Mouse (Mus musculus) heart, adult 11 months (tissue): ENCODE results near the gene Lmtk2.
A peak's percentile ranks its signal among the peaks of the same experiment; 100 is the strongest.

ENCODE experiments used
- DNase-seq: peaks from one replicate; pipeline ENCODE4 v3.0.0; 2022

Gene Lmtk2

DNA sequence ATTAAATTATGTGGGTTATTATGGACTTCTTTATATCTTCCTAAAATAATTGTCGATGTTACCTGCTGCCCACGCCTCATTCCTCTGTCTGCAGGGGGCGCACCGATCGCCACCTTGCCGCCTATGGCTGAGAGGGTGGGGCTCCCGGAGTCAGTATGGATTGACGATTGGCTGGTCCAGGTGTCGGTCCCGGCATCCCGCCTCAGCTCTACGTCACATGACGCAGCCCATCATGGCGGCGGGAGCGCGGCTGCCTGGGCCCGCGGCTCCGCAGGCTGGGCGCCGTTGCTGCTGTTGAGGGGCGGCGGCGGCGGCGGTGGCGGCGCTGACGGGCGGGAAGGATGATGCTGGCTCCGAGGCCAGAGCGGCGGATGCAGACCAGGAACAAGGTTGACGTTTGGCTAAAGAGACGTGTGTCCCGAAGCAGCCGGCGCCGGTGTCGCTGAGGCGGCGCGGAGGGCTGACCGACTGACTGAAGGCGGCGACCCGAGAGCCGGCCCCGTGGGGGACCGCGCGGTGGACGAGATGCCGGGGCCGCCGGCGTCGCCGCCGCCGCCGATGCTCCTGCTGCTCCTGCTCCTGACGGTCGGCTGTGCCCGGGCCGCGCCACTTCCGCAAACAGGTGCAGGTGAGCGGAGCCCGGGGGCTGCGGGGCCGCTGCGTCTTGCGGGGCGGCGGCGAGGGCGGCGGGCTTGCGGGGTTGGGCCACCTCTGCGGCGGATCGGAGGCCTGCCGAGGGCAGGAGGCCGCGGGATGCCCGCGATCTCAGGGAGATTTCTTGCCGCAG, at the start of gene Lmtk2:
Gene Lmtk2, plus strand, starts transcription at position 288 of the 787 bp plus-strand sequence.
- peak; percentile 100 for DNase-seq

DNA sequence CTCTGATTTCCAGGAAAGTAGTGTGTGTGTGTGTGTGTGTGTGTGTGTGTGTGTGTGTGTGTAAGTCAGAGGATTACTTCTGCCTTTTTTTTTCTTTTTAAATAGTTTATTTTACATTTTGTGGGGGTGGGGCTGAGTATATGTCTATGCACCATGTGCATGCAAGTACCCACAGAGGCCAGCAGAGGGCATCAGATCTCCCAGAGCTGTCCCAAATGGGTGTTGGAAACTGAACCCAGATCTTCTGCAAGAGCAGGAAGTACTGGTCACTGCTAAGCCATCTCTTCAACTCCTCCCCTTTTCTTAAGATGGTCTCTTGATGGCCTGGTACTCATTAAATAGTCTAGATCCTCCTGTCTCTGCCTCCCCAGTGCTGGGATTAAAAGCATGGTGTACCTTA, 49.0 kb upstream of the Lmtk2 start:
- DNase-seq = no peak

DNA sequence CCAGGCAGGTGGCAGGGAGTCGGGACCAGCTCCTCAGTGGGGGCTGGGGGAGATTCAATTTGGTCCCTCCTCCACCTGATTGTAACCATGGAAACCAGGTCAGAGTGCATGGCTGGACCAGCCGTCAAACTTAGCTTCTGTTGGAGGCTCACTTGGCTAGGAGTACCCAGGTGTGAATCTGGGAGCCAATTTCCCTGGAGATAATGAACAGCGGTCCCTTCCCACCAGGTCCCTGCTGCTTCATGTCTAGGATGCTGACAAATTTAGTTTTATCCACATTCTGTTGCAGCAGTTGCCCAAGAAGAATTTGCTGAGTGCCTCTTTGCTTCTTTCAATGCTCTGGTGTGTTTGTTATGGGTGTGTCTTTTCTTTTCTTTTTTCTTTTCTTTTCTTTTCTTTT, 46.8 kb upstream of the Lmtk2 start:
- no peak for DNase-seq

DNA sequence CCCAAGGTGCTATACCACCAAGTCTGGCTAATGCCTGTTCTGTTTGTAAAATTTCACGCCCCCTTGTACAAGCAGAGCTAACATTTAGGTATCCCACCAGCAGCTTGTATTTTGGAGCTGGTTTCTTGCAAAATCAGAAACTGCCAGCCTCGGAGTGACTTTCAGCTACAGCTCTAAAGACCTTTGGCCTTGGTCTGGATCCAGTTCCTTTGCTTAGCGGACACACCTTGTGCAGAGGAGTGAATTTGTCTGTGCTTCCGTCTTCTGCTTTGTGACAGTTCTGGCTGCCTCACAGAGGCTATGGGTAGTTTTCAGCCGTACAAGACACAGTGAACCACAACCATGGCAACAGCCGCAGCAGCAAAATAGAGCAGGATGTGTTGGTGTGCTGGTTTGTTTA, 45.9 kb upstream of the Lmtk2 start:
- no peak for DNase-seq

DNA sequence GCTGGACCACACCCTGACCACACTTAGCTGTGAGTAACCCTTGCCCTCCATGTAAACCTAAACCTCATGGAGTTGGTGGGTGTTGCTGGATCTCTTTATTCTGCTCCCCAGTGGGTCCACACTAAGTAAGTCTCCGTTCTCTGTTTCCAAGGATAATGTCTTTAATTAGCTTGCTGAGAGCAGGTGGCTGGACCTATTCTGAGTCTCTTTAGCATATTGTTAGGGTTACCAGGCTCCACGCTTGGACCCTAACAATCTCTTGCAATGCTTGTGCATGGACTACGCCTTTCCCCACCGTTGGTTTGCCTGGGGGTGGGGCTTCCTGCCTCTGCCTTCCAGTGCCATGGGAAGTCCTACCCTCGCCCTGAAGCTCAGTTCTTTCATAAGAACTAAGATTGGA, 36.1 kb upstream of the Lmtk2 start:
- DNase-seq = no peak

DNA sequence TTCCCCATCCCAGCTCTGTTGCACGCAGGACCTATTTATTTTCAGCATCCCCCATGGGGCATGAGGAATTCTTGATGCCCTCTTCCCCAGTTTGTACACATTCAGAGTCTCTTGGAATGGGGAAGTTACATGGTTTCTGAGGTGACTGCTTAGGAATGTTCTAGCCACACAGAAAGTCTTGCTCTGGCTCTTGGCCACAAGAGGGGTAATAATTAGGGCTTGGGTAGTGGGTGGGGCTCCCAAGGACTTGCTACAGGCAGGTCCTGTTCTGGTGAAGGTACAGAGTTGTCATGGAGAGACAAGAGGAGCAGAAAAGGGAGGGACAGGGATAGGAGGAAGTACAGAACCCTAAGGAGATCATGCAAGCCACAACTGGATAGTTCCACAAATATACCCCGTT, 34.2 kb upstream of the Lmtk2 start:
- DNase-seq = no peak

DNA sequence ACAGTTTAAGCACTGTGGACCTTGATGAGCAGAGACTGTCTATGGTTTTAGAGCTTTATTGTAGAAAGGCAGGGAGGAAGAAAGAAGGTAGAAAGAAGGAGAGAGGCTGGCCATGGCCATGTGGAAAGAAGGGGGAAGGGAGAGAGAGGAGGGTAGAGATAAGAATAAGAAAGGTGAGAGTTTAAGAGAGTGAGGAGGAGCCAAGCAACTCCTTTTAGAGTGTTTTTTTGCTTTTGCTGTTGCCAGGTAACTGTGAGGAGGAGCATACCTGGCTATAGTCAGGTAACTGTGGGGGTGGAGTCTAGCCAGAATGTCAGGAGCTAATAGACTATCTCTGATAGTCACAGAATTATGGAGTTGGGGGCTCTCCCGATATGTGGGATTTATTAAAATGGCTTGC, 30.2 kb upstream of the Lmtk2 start:
- no peak for DNase-seq

DNA sequence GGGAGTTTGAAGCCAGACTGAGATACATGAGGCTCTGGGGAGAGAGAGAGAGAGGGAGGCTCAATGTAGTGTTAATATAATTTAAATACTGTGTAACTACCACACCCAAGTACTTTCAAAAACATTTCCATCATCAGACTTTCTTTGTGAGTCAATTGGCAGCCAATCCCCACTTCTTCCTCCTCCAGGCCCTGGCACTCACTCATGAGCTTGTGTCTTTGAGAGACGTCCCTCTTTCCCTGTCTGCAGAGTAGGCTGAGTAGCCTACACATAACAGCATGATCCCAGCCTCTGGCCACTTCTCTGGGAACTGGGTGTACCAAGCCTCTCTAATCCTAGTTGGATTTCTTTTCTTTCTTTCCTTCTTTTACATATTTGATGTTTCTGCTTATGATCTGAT, 29.0 kb upstream of the Lmtk2 start:
- no peak for DNase-seq

DNA sequence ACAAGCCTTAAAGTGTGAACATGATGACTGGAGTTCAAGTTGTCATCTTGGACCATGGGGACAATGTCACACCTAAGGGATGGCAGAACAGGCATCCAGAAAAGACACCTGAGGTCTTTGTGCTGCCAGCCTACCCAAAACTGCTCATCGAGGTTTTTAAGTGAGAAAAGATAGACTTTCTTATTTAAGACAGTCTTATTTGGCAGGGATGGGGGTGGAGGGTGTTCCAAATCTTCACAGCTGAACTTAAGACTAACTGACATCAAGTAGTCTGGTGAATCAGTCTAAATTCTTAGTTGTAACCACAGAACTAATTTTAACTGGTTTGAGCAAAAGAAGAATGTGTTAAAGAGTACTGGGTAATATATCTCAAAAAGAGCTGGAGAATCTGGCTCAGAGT, 22.7 kb upstream of the Lmtk2 start:
- DNase-seq = no peak

DNA sequence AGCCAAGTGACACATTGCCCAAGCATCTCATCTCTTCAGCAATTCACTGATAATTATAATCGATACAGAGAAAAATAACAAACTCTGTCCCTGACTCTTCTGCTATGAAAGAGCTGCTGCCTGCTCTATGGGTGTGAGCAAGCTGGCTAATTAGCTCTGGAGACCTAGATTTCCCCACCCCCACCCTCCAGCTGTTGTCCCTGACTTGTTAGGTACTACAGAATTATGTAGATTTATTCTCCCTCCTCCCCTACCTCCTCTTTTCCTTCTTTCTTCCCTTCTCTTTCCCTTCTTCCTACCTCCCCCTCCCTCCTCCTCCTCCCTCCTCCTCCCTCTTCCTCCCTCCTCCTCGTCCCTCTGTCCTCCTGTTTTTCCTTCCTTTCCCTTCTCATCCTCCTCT, 19.4 kb upstream of the Lmtk2 start:
- no peak for DNase-seq

DNA sequence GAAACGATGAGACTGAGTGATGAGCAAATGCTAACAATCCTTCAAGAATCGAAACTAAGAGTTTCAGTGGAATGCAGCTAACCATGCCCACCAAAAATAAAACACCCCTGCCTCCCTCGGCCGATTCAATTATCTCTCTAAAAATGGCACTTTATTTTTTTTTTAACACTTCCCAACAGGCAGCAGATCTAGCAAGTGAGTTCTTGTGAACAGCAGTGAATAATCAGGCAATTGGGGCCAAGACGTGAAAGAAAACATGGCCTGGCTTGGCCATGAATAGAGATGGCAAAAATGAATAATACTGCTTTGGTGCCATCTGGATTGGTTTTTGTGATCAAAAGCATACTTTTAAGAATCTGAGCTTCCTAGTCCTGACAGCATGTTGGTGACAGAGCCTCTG, 18.2 kb upstream of the Lmtk2 start:
- no peak for DNase-seq

DNA sequence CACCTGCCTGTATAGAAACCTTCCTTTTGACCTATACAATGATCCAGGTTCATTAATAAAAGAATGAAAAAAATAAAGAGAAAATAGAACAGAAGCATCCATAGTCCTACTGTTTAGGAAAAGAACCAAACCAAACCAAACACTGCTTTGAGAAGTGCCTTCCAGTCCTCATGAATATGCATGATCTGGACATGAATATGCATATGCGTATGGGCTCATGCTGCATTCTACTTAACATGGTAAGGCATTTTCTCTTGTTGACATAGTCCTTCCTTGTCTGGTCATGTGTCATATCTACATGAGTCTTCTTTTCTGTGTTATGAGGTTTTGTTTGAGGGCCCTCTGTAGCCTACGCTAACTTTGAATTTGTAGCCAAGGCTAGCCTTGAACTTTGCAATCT, 16.7 kb upstream of the Lmtk2 start:
- no peak for DNase-seq

DNA sequence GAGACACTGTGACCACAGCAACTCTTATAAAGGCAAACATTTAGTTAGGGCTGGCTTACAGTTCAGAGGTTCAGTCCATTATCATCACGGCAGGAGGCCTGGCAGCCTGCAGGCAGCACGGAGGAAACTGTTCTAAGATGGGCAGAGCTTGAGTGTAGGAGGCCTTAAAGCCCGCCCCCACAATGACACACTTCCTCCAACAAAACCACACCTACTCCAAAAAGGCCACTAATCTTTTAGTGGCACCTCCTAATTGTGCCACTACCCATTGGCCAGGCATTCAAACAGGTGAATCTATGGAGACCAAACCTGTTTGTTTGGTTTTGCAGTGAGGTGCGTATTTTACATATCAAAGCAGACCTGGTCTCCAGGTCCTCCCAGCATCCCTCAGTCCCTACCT, 16.0 kb upstream of the Lmtk2 start:
- no peak for DNase-seq

DNA sequence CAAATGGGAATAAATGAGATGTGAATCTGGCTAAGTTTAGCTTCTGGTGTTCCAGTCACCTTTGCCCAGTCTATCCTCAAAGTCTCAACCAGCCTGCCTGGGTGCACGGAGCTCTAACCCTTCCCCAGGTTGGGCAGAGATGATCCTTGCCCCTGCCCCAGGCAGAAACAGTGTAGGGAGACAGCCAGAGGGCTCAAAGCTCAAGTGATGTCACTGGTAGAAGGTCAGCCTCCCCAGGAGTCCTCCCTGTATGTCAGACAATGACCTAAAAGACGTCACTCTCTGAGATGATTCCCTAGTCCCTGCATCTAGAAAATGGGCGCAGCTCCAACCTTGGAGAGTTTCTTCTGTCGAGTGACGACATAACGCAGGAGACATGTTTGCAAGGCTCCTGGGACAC, 14.5 kb upstream of the Lmtk2 start:
- no peak for DNase-seq

DNA sequence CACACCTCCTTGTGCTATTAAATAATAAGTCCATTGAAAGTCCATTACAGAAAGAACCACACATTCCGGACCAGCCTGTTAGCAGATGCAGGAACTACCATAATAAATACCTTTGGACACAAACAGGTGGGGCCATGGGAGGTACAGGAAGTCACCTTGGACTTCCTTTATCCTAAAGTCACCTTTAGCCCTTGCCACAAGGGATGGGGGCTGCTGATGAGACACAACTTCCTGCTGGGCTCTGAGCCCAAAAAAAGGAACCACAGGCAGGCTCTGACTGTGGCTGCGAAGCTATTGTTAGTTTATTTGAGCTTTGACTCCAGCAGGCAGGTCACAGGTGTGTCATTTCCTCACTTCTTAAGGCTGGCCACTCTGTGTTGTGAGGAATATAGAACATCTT, 13.7 kb upstream of the Lmtk2 start:
- no peak for DNase-seq

DNA sequence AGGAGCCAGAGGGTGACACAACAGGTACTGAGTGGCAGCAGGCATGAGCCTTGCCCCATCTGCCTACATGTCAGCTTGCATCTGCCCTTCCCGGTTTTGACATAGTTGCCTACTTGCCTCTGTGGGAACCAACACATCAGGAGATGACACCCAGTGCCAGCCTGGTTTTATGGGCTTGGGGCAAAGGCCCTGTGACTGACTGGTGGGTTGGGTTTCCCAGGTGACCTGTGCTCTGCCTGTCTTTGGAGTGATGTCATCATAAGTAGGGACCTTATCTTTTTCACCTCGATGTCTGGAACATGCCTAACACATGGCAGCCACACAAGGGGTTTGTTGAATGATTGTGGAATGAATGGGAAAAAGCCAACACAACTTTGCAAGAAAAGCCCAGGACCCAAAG, 11.9 kb upstream of the Lmtk2 start:
- no peak for DNase-seq

DNA sequence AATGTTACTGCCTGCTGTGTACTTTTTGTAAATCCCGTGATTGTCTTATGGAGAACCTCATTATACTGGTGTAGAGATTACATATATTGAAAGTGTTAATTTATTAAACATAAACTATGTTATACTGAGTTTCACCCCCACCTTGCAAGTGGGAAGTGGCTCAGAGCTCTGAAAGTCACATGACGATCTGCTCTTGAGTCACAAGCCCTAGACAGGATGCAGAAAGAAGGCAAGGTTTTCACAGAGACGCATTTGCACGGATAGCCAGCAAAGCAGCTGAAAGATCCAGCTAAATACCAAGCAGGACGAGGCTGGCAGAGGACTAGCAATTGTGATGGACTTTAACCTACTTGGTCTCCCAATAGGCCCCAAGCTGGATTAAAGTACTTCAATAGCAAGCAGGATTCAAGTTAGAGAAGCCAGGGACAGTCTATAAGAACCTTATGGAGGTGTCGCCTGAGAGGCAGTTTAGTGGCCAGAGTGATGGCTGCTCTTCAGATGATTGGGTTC, 4.7 kb upstream of the Lmtk2 start:
- no peak for DNase-seq

DNA sequence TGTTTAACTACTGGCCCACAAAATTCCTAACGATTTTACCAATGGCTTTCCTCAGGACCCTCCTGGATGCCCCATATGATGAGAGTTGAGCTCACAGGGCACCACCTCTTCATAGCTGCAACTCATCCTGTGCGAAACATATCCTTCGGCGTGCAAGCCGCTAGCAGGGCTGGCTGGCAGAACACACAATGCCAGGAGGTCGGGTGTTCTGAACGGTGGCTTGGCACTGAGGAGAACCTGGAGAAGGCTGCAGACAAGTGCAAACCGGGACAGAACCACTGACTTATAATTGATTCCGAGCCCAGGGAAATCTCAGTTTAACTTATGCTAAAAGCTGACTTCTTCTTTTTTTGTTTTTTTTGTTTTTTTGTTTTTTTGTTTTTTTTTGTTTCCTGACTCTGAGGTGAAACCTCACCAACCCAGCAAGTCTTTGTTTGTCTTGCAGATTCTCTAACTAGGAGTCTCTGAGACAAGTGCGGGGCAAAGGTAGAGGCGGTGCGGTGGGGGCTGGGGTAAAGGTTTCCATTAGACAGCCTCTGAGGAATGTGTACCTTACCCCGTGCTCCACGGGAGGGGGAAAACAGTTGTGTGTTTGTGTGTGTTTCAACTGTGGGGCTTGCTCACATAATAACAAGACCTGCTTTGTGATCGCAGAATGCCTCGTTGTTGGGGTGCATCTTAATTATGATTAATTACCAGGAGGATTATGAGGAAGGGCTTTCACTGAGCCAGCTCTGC, 2.2 kb upstream of the Lmtk2 start:
- no peak for DNase-seq

DNA sequence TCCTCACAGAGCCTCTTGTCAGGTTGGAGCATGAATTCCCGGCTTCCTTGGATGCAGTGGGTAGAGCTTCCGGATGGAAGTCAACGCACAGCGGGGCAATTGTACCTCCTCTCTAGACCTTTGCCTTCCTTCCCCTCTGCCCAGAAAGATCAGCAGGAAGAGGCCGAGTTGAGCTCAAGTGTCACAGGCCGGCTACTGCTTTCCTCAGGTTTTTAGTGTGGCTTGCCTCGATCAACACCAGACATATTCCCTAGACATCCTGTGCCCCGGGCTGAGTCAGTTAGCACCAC, 1.7 kb upstream of the Lmtk2 start:
- DNase-seq = no peak

DNA sequence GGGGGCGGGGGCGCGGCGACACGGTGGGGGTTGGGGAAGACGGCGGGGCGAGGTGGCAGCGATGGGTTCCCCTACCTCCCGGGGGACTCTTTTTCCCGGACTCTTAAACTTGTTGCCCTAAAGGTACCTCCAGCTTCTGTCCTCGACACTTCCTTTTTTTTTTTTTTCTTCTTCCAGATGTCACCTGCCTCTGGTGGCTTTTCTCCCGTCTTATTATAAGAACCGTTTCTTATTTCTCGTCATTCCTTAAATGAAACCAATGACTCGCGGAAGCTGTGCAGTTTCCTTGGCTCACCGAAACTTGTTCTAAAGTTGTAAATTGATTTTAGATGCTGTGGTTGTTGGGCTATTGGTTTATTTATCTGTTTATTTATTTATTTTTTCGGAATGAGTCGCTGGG, 712 bp downstream of the Lmtk2 start:
- DNase-seq = no peak

DNA sequence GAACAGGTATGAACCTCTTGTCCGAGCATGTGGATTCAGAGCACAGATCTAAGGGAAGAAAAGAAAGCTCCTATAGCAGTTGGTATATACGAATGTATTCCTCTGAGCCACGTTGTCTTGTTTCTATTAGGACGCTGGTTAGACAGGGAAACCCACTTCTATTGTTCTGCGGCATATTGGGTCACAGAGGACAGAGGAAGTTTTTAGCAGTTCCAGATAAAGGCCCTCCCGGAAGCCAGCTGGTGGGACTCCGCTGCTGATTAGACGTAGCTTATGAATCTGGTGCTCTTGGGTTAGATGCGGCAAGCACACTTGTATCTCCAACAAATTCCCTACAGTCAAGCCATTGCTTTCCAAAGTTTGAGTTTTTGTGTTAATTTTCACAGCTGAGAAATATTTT, 4.8 kb downstream of the Lmtk2 start:
- peak; percentile 93 for DNase-seq

DNA sequence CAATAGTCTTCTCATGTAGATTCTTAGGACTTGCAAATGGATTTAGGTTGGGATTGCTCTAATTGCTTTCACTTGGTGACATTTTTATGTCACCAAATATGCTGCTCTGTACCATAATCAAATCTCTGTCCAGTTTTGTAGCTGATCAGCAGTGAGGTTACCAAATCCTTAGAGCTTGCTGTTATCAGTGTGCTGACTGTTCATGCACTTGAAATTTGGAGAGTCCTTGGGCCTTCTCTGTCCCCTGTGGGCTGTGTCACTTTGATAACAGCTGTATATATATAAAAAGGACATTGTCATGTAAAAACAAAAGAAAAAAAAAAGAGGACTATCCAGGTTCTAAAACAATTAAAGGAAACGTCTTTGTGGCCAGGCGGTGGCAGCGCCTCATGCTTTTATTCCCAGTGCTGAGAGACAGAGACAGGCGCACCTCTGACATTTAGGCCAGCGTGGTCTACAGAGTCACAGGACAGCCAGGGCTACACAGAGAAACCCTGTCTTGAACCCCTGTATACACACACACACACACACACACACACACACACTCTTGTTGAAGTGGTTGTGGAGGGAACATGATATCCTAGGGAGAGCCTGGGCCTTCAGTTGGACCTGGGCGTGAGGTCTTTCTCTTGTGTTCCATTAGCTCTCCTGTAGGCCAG, 5.4 kb downstream of the Lmtk2 start:
- no peak for DNase-seq

DNA sequence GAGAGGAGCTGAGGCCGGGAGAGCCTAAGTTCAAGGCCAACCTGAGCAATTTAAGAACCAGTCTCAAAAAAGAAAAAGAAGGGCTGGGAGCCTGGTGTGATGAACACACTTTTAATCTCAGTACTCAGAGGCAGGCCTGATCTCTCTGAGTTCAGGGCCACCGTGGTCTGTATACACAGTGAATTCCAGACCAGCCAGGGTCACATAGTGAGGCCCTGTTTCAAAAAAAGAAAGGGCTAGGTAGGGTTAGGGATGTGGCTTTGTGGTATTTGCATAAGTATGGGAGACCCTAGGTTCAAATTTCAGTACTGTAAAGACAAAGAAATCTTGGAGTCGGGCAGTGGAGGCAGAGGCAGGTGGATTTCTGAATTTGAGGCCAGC, 5.9 kb downstream of the Lmtk2 start:
- DNase-seq = no peak

DNA sequence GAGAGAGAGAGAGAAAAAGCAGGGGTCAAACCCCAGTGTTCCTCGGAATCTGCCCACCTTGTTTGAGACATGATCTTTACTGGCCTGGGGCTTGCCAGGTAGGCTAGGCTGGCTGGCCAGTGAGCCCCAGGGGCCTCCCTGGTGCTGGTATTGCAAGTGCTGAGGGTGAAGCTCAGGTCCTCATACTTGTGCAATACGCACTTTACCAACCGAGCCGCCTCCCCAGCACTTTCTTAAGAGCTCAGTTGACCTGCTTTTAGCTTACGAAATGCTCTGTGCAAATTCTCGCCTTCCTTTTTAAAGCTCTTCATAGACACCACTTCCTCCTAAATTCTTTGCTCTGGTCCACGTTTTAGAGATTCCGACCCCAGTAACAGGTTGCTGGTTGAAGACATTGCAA, 9.0 kb downstream of the Lmtk2 start:
- DNase-seq = no peak
